Mouse (Mus musculus) skeletal muscle tissue, postnatal 0 days (tissue): ENCODE measurements around the gene Crtap. TPM values are rescaled to one million over a fixed set of nuclear protein-coding genes. Genes with fewer than 3 reads are reported as not detected.

Experiments
- polyA plus RNA-seq: library from polyadenylated mRNA; unstranded; fragments of >200 nt; fragmentation: Nextera tagmentation; extraction: Ambion mirVana; gene quantifications from 2 replicates; pipeline ENCODE4 v1.2.1, GENCODE M21; 2015

The Crtap gene
- 90.7 and 128 TPM in 2 replicates for polyA plus RNA-seq

DNA sequence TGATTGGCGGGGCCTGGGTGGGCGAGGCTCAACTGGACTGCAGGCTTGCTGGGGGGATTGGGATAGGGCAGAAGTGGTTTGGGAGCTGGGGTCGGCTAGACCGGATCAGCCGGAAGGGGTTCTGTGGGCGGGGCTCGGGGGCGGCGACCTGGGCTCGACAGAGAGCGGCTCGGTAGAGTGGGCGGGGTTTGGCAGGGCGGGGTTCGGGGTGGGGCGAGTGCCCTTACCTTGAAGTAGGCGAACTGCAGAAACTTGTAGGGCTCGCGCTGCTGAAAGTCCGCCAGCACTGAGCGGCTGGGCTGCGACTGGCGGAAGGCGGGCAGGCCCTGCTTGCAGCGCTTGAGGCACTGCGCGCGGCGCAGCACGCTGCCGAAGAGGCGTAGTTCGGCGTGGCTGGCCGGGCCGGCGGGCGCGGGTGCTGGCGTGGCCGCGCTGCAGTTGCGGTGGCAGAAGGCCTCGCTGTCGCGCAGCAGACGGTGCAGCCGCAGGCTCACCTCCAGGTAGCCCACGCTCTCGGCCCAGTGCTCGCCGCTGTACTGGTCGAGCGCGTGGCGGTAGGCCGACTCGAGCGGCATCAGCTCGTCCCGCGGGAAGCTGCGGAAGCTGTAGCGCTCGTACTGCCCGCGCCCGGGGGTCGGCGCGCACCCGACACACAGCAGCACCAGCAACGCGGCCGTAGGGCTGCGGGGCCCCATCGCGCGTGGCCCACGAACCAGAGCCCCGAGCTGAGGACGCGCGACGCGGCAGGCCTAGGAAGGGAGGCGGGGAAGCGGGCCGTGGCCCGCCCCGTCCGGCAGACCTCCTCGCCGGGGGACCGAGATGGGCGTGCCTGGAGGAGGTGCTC lies at the start of gene Crtap:
Gene Crtap, minus strand, starts transcription at position 771 of the 844 bp plus-strand sequence.

GRCm38 (mm10) chr9:114400949-114401684 lies 10.6 kb upstream of the Crtap start, which contains the start of the genes Glb1 and Tmppe:
TSS of gene Glb1 (plus strand) at chr9:114401076.
TSS of gene Tmppe (plus strand) at chr9:114401105.

GRCm38 (mm10) chr9:114329855-114330254 lies 60.6 kb downstream of the Crtap start, which contains the start of gene Bcl2a1c:
TSS of gene Bcl2a1c (plus strand) at chr9:114330135.

Other genes starting within 250 kb of the Crtap start
- gene Bcl2a1c, start 60.5 kb downstream of the Crtap start, polyA plus RNA-seq, result not detected in 2 replicates
- 13.3 and 16.7 TPM in 2 replicates for gene Glb1, start 10.4 kb upstream of the Crtap start, polyA plus RNA-seq
- 2.5 and 2.7 TPM in 2 replicates for gene Tmppe, start 10.4 kb upstream of the Crtap start, polyA plus RNA-seq
- 0.38 TPM in 1 of 2 replicates, not detected in the other for gene Ccr4, start 114.2 kb upstream of the Crtap start, polyA plus RNA-seq
- 0.18 TPM in 1 of 2 replicates, not detected in the other for gene C130032M10Rik, start 125.0 kb upstream of the Crtap start, polyA plus RNA-seq
- gene Trim71, start 173.7 kb upstream of the Crtap start, polyA plus RNA-seq, result 0.01 TPM in 1 of 2 replicates, not detected in the other
- 25.3 and 25.9 TPM in 2 replicates for gene Cnot10, start 249.5 kb upstream of the Crtap start, polyA plus RNA-seq